Mouse (Mus musculus): Measurements from ENCODE around the gene Ddx47. TPM values are rescaled to one million over a fixed set of nuclear protein-coding genes. Genes with fewer than 3 reads are reported as not detected.
A peak's percentile ranks its signal among the peaks of the same experiment; 100 is the strongest.

Ddx47 gene
- polyA plus RNA-seq (2015; fragmentation: Nextera tagmentation; extraction: Ambion mirVana), result 76.2 and 77.9 TPM in 2 replicates

- no peaks in the 10 kb centered on the region for H3K9me3 ChIP-seq
- H3K4me1 ChIP-seq, result peaks cover 8% of the 10 kb centered on the region
- peaks cover 21% of the 10 kb centered on the region; the same call in 1 of the 2 replicates for H3K36me3 ChIP-seq (replicated peaks)
- H3K27ac ChIP-seq, result peak within 1 kb of the TSS; percentile 59; the same call in 1 of the 2 replicates
- no peaks in the 10 kb centered on the region for H3K27me3 ChIP-seq (replicated peaks)
- WGBS, result 5% methylated on average over 19 of the region's 19 CpGs
- H3K4me2 ChIP-seq, result peak within 1 kb of the TSS; percentile 72
- H3K4me3 ChIP-seq, result peak within 1 kb of the TSS; percentile 72
- peak within 1 kb of the TSS; percentile 62 for H3K9ac ChIP-seq
- peak; percentile 90 for ATAC-seq (replicated peaks)
Measured at GRCm38 (mm10) chr6:135011048-135011733, at the start of gene Ddx47. Gene Ddx47 (plus strand): TSS chr6:135011612.

DNA sequence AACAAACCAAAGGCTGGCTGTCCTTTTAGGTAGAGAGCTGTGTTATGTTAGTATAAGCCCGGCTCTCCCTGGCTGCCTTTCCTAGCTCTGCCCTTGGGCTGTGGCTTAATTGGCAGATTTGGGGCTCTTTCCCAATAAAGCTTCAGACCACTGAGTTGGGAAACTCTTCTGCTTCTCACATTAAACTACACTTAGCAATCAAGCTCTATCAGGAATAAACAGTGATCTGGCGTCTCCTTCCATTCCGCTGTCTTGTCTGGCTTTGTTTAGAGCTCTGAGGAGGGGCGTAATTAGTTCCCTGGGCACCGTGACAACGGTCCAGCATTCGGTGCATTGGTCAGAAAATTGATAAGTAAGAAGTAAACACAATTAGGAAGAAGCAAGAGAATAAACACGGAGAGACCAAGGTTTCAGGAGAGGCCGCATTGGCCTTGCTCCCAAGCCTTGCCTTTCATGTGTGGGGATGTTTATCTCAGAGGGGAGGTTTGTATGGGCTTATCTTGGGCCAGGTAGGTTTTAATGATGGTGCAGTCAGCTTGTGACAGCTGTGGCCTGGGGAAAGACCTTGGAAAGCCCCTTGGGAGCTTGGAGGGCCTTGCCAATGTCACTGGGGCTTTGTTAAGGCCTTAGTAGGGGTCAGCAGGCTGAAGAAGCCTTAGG, 49.4 kb upstream of the Ddx47 start:
- no peaks in the 10 kb centered on the region for H3K4me1 ChIP-seq
- H3K27me3 ChIP-seq (replicated peaks), result no peaks in the 10 kb centered on the region
- no peak overlapping the region for H3K4me2 ChIP-seq
- no peak overlapping the region for H3K9ac ChIP-seq
- no peaks in the 10 kb centered on the region for H3K36me3 ChIP-seq (replicated peaks)
- no peak for ATAC-seq (replicated peaks)
- no peak overlapping the region for H3K27ac ChIP-seq
- no peak overlapping the region for H3K4me3 ChIP-seq
- 51% methylated on average over 9 of the region's 9 CpGs for WGBS
- H3K9me3 ChIP-seq, result no peaks in the 10 kb centered on the region

DNA sequence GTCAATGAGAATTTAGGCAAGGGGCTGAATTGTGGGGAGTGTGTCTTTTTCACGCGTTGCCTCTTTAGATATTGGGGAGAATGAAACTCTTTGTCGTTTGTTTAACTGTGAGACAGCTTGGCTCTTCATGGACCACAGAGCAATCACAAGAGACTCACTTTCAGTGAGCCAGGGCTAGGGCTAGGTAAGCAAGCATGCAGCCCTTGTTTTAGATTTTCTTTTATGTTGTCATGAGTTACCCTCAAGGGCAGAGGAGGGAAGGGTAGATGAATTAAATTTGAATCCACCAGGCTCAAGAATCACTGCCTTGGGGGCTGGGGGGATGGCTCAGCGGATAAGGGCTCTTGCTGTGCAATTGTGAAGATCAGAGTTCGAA, 48.9 kb upstream of the Ddx47 start:
- ATAC-seq (replicated peaks), result no peak
- Histone ChIP-seq H3K27ac (no peak overlapping the region), H3K9ac (no peak overlapping the region), H3K27me3 (replicated peaks) (no peaks in the 10 kb centered on the region), H3K9me3 (no peaks in the 10 kb centered on the region), H3K4me2 (no peak overlapping the region), H3K4me3 (no peak overlapping the region), H3K4me1 (no peaks in the 10 kb centered on the region), H3K36me3 (replicated peaks) (no peaks in the 10 kb centered on the region)
- 39% methylated on average over 5 of the region's 5 CpGs for WGBS

- H3K9me3 ChIP-seq, result no peaks in the 10 kb centered on the region
- no peak overlapping the region for H3K27ac ChIP-seq
- no peaks in the 10 kb centered on the region for H3K4me1 ChIP-seq
- WGBS, result 82% methylated on average over 2 of the region's 2 CpGs
- H3K4me3 ChIP-seq, result no peak overlapping the region
- H3K9ac ChIP-seq, result no peak overlapping the region
- H3K4me2 ChIP-seq, result no peak overlapping the region
- H3K27me3 ChIP-seq (replicated peaks), result no peaks in the 10 kb centered on the region
- no peak for ATAC-seq (replicated peaks)
- no peaks in the 10 kb centered on the region for H3K36me3 ChIP-seq (replicated peaks)
Measured at GRCm38 (mm10) chr6:134963910-134964309, 47.5 kb upstream of the Ddx47 start.

DNA sequence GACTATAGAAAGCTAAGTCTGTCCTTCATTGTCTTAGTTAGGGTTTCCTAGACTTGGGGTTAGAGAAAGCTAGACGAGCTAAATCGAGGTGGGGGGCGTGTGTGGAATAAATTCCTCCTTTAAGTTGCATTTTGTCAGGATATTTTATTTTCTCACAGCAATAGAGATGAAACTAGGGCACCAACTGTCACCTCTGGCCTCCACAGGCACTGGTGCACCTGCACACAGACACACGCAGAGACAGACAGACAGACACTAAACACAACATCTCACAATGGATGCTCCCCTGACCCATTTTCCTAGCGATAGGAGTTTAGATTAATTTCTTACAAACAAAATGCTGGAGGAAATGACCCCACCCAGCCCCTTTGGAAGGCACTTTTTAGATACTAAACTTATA, 44.7 kb upstream of the Ddx47 start:
- ATAC-seq (replicated peaks), result no peak
- no peaks in the 10 kb centered on the region for H3K36me3 ChIP-seq (replicated peaks)
- H3K9ac ChIP-seq, result no peak overlapping the region
- no peak overlapping the region for H3K4me3 ChIP-seq
- H3K9me3 ChIP-seq, result no peaks in the 10 kb centered on the region
- H3K27ac ChIP-seq, result no peak overlapping the region
- no peak overlapping the region for H3K4me2 ChIP-seq
- H3K27me3 ChIP-seq (replicated peaks), result no peaks in the 10 kb centered on the region
- no peaks in the 10 kb centered on the region for H3K4me1 ChIP-seq
- WGBS, result 91% methylated on average over 5 of the region's 5 CpGs

GRCm38 (mm10) chr6:134968326-134968725, 43.1 kb upstream of the Ddx47 start:
- 90% methylated on average over 1 of the region's 1 CpGs for WGBS
- H3K36me3 ChIP-seq (replicated peaks), result no peaks in the 10 kb centered on the region
- H3K4me3 ChIP-seq, result no peak overlapping the region
- no peak overlapping the region for H3K4me2 ChIP-seq
- H3K9ac ChIP-seq, result no peak overlapping the region
- no peaks in the 10 kb centered on the region for H3K4me1 ChIP-seq
- no peak for ATAC-seq (replicated peaks)
- H3K27me3 ChIP-seq (replicated peaks), result no peaks in the 10 kb centered on the region
- H3K9me3 ChIP-seq, result no peaks in the 10 kb centered on the region
- no peak overlapping the region for H3K27ac ChIP-seq

- WGBS, result 94% methylated on average over 2 of the region's 2 CpGs
- H3K9me3 ChIP-seq, result no peaks in the 10 kb centered on the region
- no peak overlapping the region for H3K4me2 ChIP-seq
- no peak overlapping the region for H3K4me3 ChIP-seq
- no peak overlapping the region for H3K27ac ChIP-seq
- no peaks in the 10 kb centered on the region for H3K36me3 ChIP-seq (replicated peaks)
- no peaks in the 10 kb centered on the region for H3K27me3 ChIP-seq (replicated peaks)
- no peaks in the 10 kb centered on the region for H3K4me1 ChIP-seq
- no peak overlapping the region for H3K9ac ChIP-seq
- no peak for ATAC-seq (replicated peaks)
Measured at GRCm38 (mm10) chr6:134969498-134969897, 41.9 kb upstream of the Ddx47 start.

GRCm38 (mm10) chr6:134972096-134972495, 39.3 kb upstream of the Ddx47 start:
- Histone ChIP-seq H3K9ac (no peak overlapping the region), H3K9me3 (no peaks in the 10 kb centered on the region), H3K36me3 (replicated peaks) (no peaks in the 10 kb centered on the region), H3K4me3 (no peak overlapping the region), H3K27me3 (replicated peaks) (no peaks in the 10 kb centered on the region), H3K27ac (no peak overlapping the region), H3K4me1 (no peaks in the 10 kb centered on the region; the same call in 1 of the 2 replicates), H3K4me2 (no peak overlapping the region)
- WGBS, result 66% methylated on average over 4 of the region's 4 CpGs
- ATAC-seq (replicated peaks), result no peak

GRCm38 (mm10) chr6:134976628-134977027, 34.8 kb upstream of the Ddx47 start:
- no peaks in the 10 kb centered on the region for H3K9me3 ChIP-seq
- H3K36me3 ChIP-seq (replicated peaks), result no peaks in the 10 kb centered on the region
- no peak overlapping the region for H3K4me2 ChIP-seq
- 45% methylated on average over 6 of the region's 6 CpGs for WGBS
- H3K4me3 ChIP-seq, result no peak overlapping the region
- no peak overlapping the region for H3K9ac ChIP-seq
- H3K27me3 ChIP-seq (replicated peaks), result no peaks in the 10 kb centered on the region
- H3K27ac ChIP-seq, result no peak overlapping the region
- H3K4me1 ChIP-seq, result peaks cover 7% of the 10 kb centered on the region; the same call in 1 of the 2 replicates
- no peak for ATAC-seq (replicated peaks)

- H3K9ac ChIP-seq, result no peak within 1 kb of the TSS
- no peaks in the 10 kb centered on the region for H3K9me3 ChIP-seq
- peaks cover 21% of the 10 kb centered on the region for H3K4me1 ChIP-seq
- 49% methylated on average over 22 of the region's 22 CpGs for WGBS
- H3K27ac ChIP-seq, result no peak within 1 kb of the TSS
- H3K4me3 ChIP-seq, result no peak within 1 kb of the TSS
- no peaks in the 10 kb centered on the region for H3K27me3 ChIP-seq (replicated peaks)
- H3K36me3 ChIP-seq (replicated peaks), result no peaks in the 10 kb centered on the region
- no peak for ATAC-seq (replicated peaks)
- peak within 1 kb of the TSS; percentile 39 for H3K4me2 ChIP-seq
Measured at GRCm38 (mm10) chr6:134981231-134982062, 30.0 kb upstream of the Ddx47 start, which contains the start of gene Apold1. Gene Apold1 (plus strand): TSS chr6:134981718.

- no peaks in the 10 kb centered on the region for H3K27me3 ChIP-seq (replicated peaks)
- H3K27ac ChIP-seq, result peak overlapping the region; percentile 72
- peak; percentile 93 for ATAC-seq (replicated peaks)
- H3K4me3 ChIP-seq, result peak overlapping the region; percentile 75
- peaks cover 21% of the 10 kb centered on the region for H3K4me1 ChIP-seq
- no peaks in the 10 kb centered on the region for H3K9me3 ChIP-seq
- peak overlapping the region; percentile 94 for H3K4me2 ChIP-seq
- no peaks in the 10 kb centered on the region for H3K36me3 ChIP-seq (replicated peaks)
- peak overlapping the region; percentile 82 for H3K9ac ChIP-seq
- 2% methylated on average over 62 of the region's 62 CpGs for WGBS
Measured at GRCm38 (mm10) chr6:134983529-134984370, 27.7 kb upstream of the Ddx47 start.

All from midbrain, embryonic 15.5 days (tissue).